Mouse (Mus musculus) CH12.LX (cell line): ENCODE measurements at regions not wholly inside any gene's neighbourhood (a gene's known extent, or its start where the extent isn't known, plus 50 kb on each side); places are given as distances from the start of the nearest gene placed in this dataset.

Source experiments
- DNase-seq: peaks from one replicate; pipeline ENCODE4 v3.0.0-alpha.2; 2013; ENCODE audit errors: extremely low read depth
- H3K27ac ChIP-seq: 2 replicates; pipeline ENCODE4 v1.5.1; 2012; ENCODE audit warnings: low read depth, mild to moderate bottlenecking, control low read depth, moderate library complexity; ENCODE audit not compliant: insufficient read depth
- H3K27me3 ChIP-seq: replicated peaks from 2 replicates; pipeline ENCODE3; 2012; ENCODE audit warnings: inconsistent platforms
- H3K36me3 ChIP-seq, 2 experiments: replicated peaks in 1 of 2; 2 replicates each; pipeline versions ENCODE3 to v1.6.1; 2012; ENCODE audit warnings: inconsistent platforms in 1 of 2, low read length in 1 of 2, mild to moderate bottlenecking in 1 of 2, mixed read lengths in 1 of 2, moderate library complexity in 1 of 2; ENCODE audit not compliant: control insufficient read depth in 1 of 2, insufficient read depth in 1 of 2
- H3K4me1 ChIP-seq, 2 experiments: 2 replicates each; pipeline ENCODE4 v1.6.1; 2012; ENCODE audit warnings: inconsistent platforms in 1 of 2, moderate library complexity in 1 of 2; ENCODE audit not compliant: insufficient read depth in 2 of 2, control insufficient read depth in 1 of 2
- H3K4me2 ChIP-seq: 2 replicates; pipeline ENCODE4 v1.6.1; 2012; ENCODE audit warnings: low read depth, mild to moderate bottlenecking, control low read depth; ENCODE audit not compliant: poor library complexity, insufficient read depth, severe bottlenecking
- H3K4me3 ChIP-seq, 3 experiments: fragments of 150-350 bp in 1 of 3; sonication (generic) in 1 of 3; replicated peaks in 1 of 3; 2 replicates each; pipeline versions ENCODE3 to v1.5.1; 2011 to 2012; ENCODE audit warnings: low read depth in 2 of 3, low read length in 2 of 3, mild to moderate bottlenecking in 2 of 3, moderate library complexity in 2 of 3, control low read depth in 1 of 3, improper control_type of control experiment in 1 of 3, inconsistent platforms in 1 of 3, mixed read lengths in 1 of 3; ENCODE audit not compliant: poor library complexity in 1 of 3
- H3K79me2 ChIP-seq: replicated peaks from 2 replicates; pipeline ENCODE4 v1.6.1; 2012; ENCODE audit warnings: mild to moderate bottlenecking, moderate library complexity; ENCODE audit not compliant: control insufficient read depth, poor library complexity, insufficient read depth, severe bottlenecking; ENCODE audit errors: extremely low read depth
- H3K9ac ChIP-seq: 2 replicates; pipeline ENCODE4 v1.6.1; 2012; ENCODE audit warnings: low read depth, mild to moderate bottlenecking, control low read depth, moderate library complexity; ENCODE audit not compliant: insufficient read depth
- H3K9me3 ChIP-seq: replicated peaks from 2 replicates; pipeline ENCODE3; 2012; ENCODE audit warnings: low read length, inconsistent platforms, mixed read lengths
- CHD1 ChIP-seq: IDR thresholded peaks from 2 replicates; pipeline ENCODE4 v1.6.1; 2012; ENCODE audit warnings: low read depth, low read length, improper control_type of control experiment, inconsistent platforms
- CHD2 ChIP-seq: IDR thresholded peaks from 2 replicates; pipeline ENCODE4 v1.6.1; 2011; ENCODE audit warnings: low read length, improper control_type of control experiment
- E2F4 ChIP-seq: IDR thresholded peaks from 2 replicates; pipeline ENCODE4 v1.6.1; 2011; ENCODE audit warnings: low read depth, low read length, improper control_type of control experiment; ENCODE audit not compliant: insufficient replicate concordance
- ETS1 ChIP-seq: conservative IDR thresholded peaks from 2 replicates; pipeline ENCODE4 v1.6.1; 2012; ENCODE audit warnings: low read depth, mild to moderate bottlenecking, inconsistent platforms, low read length, improper control_type of control experiment, moderate library complexity
- GABPA ChIP-seq: IDR thresholded peaks from 2 replicates; pipeline ENCODE4 v1.6.1; 2012; ENCODE audit warnings: low read depth, low read length, improper control_type of control experiment, inconsistent platforms; ENCODE audit not compliant: insufficient replicate concordance
- JUND ChIP-seq: conservative IDR thresholded peaks from 2 replicates; pipeline ENCODE4 v1.6.1; 2011; ENCODE audit warnings: low read depth, low read length, improper control_type of control experiment
- MAFK ChIP-seq: IDR thresholded peaks from 2 replicates; pipeline ENCODE4 v1.6.1; 2011; ENCODE audit warnings: low read length, improper control_type of control experiment; ENCODE audit not compliant: insufficient replicate concordance
- MAX ChIP-seq: IDR thresholded peaks from 2 replicates; pipeline ENCODE4 v1.6.1; 2011; ENCODE audit warnings: low read length, improper control_type of control experiment
- MAZ ChIP-seq: IDR thresholded peaks from 2 replicates; pipeline ENCODE4 v1.6.1; 2012; ENCODE audit warnings: low read depth, mild to moderate bottlenecking, inconsistent platforms, low read length, improper control_type of control experiment, moderate library complexity
- MXI1 ChIP-seq: IDR thresholded peaks from 2 replicates; pipeline ENCODE4 v1.6.1; 2011; ENCODE audit warnings: mild to moderate bottlenecking, low read depth, low read length, improper control_type of control experiment
- MYC ChIP-seq: IDR thresholded peaks from 2 replicates; pipeline ENCODE4 v1.6.1; 2011; ENCODE audit warnings: low read depth, mild to moderate bottlenecking, improper control_type of control experiment, low read length
- NELFE ChIP-seq: IDR thresholded peaks from 2 replicates; pipeline ENCODE4 v1.6.1; 2011; ENCODE audit warnings: low read depth, low read length, improper control_type of control experiment
- RAD21 ChIP-seq: IDR thresholded peaks from 2 replicates; pipeline ENCODE4 v1.6.1; 2011; ENCODE audit warnings: low read depth, mild to moderate bottlenecking, low read length, improper control_type of control experiment, moderate library complexity
- RCOR1 ChIP-seq: conservative IDR thresholded peaks from 2 replicates; pipeline ENCODE4 v1.6.1; 2012; ENCODE audit warnings: low read depth, mild to moderate bottlenecking, inconsistent platforms, low read length, improper control_type of control experiment
- SIN3A ChIP-seq: IDR thresholded peaks from 2 replicates; pipeline ENCODE4 v1.6.1; 2012; ENCODE audit warnings: low read length, improper control_type of control experiment, inconsistent platforms
- SMC3 ChIP-seq: IDR thresholded peaks from 2 replicates; pipeline ENCODE4 v1.6.1; 2011; ENCODE audit warnings: low read depth, low read length, improper control_type of control experiment
- TBP ChIP-seq: conservative IDR thresholded peaks from 2 replicates; pipeline ENCODE4 v1.6.1; 2011; ENCODE audit warnings: low read depth, low read length, improper control_type of control experiment
- UBTF ChIP-seq: IDR thresholded peaks from 2 replicates; pipeline ENCODE4 v1.6.1; 2012; ENCODE audit warnings: low read depth, mild to moderate bottlenecking, inconsistent platforms, low read length, improper control_type of control experiment, moderate library complexity
- ZKSCAN1 ChIP-seq: IDR thresholded peaks from 2 replicates; pipeline ENCODE4 v1.6.1; 2012; ENCODE audit warnings: low read depth, inconsistent platforms, low read length, improper control_type of control experiment, borderline replicate concordance
- ZMIZ1 ChIP-seq: IDR thresholded peaks from 2 replicates; pipeline ENCODE4 v1.6.1; 2012; ENCODE audit warnings: low read depth, mild to moderate bottlenecking, inconsistent platforms, low read length, improper control_type of control experiment
- ZNF384 ChIP-seq: IDR thresholded peaks from 2 replicates; pipeline ENCODE4 v1.6.1; 2012; ENCODE audit warnings: low read depth, low read length, improper control_type of control experiment, inconsistent platforms
- dilution Hi-C: fragments of 300-500 bp; cut with MboI; formaldehyde crosslinking; loops from 2 replicates; pipeline ENCODE4 v1.14.3; 2020; ENCODE audit warnings: low sequenced_read_pairs; ENCODE audit not compliant: extremely low pct_unique_long_range_greater_than_20kb, extremely low pct_ligation_motif_present
- in situ Hi-C: fragments of 300-500 bp; cut with MboI; formaldehyde crosslinking; loops from 3 replicates; pipeline ENCODE4 v1.14.3; 2019; ENCODE audit warnings: low sequenced_read_pairs, low pct_ligation_motif_present, low pct_unique_long_range_greater_than_20kb, mixed read lengths

DNA sequence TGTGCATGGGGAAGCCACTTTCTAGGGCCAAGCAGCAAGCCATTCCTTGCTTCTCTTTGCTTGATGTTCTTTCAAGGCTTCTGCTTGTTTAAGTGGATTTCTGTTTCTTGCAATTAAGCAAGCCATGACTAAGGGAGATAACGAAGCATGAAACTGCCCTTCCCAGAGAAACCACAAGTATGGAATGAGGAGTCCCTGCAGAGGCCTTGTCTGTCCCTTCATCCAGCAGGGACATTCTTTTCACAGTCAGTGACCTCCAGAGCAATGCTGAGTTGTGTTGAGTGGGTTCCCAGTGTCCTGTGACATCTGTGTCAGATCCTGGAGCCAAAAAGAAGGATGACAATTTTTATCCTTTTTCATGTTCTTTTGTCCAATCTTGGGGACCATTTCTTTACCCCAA is 124.9 kb upstream of the Bmp2 start:
- Histone ChIP-seq H3K4me1 (peaks cover 0 to 10% of the 10 kb centered on the region in 2 experiments; a peak in 2 of 4 replicates), H3K9ac (no peak overlapping the region), H3K9me3 (peaks cover 16% of the 10 kb centered on the region), H3K36me3 (no peaks in the 10 kb centered on the region), H3K79me2 (no peaks in the 10 kb centered on the region), H3K4me3 (no peak overlapping the region), H3K27me3 (no peaks in the 10 kb centered on the region), H3K4me2 (no peak overlapping the region), H3K27ac (no peak overlapping the region)
- no peak for DNase-seq
- in situ Hi-C loops (no loop called here), dilution Hi-C loops (no loop called here)
- TF ChIP-seq MAZ (no peak), ZNF384 (no peak), MXI1 (no peak), ZKSCAN1 (no peak), SMC3 (no peak), SIN3A (no peak), MYC (no peak), JUND (no peak), GABPA (no peak), RCOR1 (no peak), E2F4 (no peak), TBP (no peak)

DNA sequence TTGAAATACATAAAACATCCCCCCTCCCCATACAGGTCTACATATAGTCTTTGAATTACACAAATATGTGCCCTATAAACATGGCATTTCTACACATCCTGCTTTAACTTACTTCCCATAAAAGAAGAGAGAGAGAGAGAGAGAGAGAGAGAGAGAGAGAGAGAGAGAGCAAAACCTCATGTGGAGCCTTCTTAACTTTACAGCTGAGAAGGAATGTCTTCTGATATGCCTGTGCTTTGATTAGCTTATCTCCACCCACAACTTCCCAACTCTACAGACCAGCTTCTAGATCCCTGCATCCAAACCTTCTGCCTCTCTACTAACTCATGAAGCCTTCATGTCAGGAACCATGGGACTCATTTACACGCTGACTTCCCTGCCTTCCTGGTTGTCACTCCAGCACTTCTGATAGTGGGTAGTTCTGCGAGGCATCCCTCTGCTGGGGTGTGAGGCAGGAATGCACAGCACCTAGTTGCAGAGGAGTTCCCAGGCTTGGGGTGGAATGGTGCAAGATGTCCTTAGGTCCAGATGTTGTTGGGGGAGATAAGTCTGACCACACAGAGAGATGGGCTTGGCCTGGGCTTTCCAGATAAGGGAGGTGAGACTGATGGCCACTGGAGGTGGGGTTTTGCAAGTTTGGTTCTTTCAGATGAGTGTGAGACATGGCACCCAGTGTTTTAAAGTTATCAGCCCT is 122.4 kb upstream of the Bmp2 start:
- Histone ChIP-seq H3K4me2 (no peak overlapping the region), H3K79me2 (no peaks in the 10 kb centered on the region), H3K27me3 (no peaks in the 10 kb centered on the region)
- TF ChIP-seq CHD2 (no peak), ZKSCAN1 (no peak), JUND (no peak), MAX (no peak), NELFE (no peak), CHD1 (no peak), RAD21 (no peak), ETS1 (no peak), ZMIZ1 (no peak), MAFK (no peak), UBTF (no peak), SIN3A (no peak)
- TF ChIP-seq, all 38 proteins: peak for 0
- Histone ChIP-seq H3K9me3 (peaks cover 15% of the 10 kb centered on the region), H3K27ac (no peak overlapping the region), H3K36me3 (no peaks in the 10 kb centered on the region), H3K4me3 (no peak overlapping the region), H3K9ac (no peak overlapping the region), H3K4me1 (peaks cover 0 to 10% of the 10 kb centered on the region in 2 experiments; a peak in 2 of 4 replicates)
- dilution Hi-C loops (no loop called here), in situ Hi-C loops (no loop called here)
- DNase-seq, result no peak
